Mouse (Mus musculus) intestine, embryonic 15.5 days (tissue): ENCODE results near the gene Sgsm1. TPM values are rescaled to one million over a fixed set of nuclear protein-coding genes. Genes with fewer than 3 reads are reported as not detected.

Experiments
- ATAC-seq: fragments of 200-750 bp; cut with Nextera tagmentation; 2 replicates; pipeline ENCODE4 v1.8.0; 2017; ENCODE audit warnings: moderate TSS enrichment, moderate library complexity
- H3K27ac ChIP-seq: fragments of 300-500 bp; sonication (generic); 2 replicates; pipeline ENCODE4 v1.5.1; 2015; ENCODE audit warnings: mild to moderate bottlenecking, inconsistent platforms
- H3K27me3 ChIP-seq: fragments of 300-500 bp; sonication (generic); replicated peaks from 2 replicates; pipeline ENCODE4 v1.6.1; 2015; ENCODE audit warnings: inconsistent platforms
- H3K36me3 ChIP-seq: fragments of 300-500 bp; sonication (generic); 2 replicates; pipeline ENCODE4 v1.6.1; 2015; ENCODE audit warnings: inconsistent platforms
- H3K4me1 ChIP-seq: fragments of 300-500 bp; sonication (generic); replicated peaks from 2 replicates; pipeline ENCODE4 v1.6.1; 2015; ENCODE audit warnings: inconsistent platforms
- H3K4me2 ChIP-seq: fragments of 300-500 bp; sonication (generic); replicated peaks from 2 replicates; pipeline ENCODE4 v1.6.1; 2015; ENCODE audit warnings: mild to moderate bottlenecking, inconsistent platforms
- H3K4me3 ChIP-seq: fragments of 300-500 bp; sonication (generic); replicated peaks from 2 replicates; pipeline ENCODE4 v1.5.1; 2015; ENCODE audit warnings: inconsistent platforms
- H3K9ac ChIP-seq: fragments of 300-500 bp; sonication (generic); 2 replicates; pipeline ENCODE4 v1.6.1; 2015; ENCODE audit warnings: inconsistent platforms
- H3K9me3 ChIP-seq: fragments of 300-500 bp; sonication (generic); 2 replicates; pipeline ENCODE4 v1.6.1; 2016; ENCODE audit warnings: inconsistent platforms
- WGBS: fragments of 180-500 bp; shearing (Covaris S2); methylation state at CpG from one replicate; pipeline ENCODE4 v1.1.7; 2015; 5-methylcytosine and 5-hydroxymethylcytosine counted together
- polyA plus RNA-seq: library from polyadenylated mRNA; unstranded; fragments of >200 nt; fragmentation: Nextera tagmentation; extraction: Ambion mirVana; gene quantifications from 2 replicates; pipeline ENCODE4 v1.2.1, GENCODE M21; 2015

Sgsm1 gene
- polyA plus RNA-seq, 1 experiment from 2014 or later: 9.6 TPM

GRCm38 (mm10) chr5:113345781-113346180, 35.2 kb upstream of the Sgsm1 start:
- 11% methylated on average over 11 of the region's 11 CpGs for WGBS
- H3K9me3 ChIP-seq: no peaks in the 10 kb centered on the region

DNA sequence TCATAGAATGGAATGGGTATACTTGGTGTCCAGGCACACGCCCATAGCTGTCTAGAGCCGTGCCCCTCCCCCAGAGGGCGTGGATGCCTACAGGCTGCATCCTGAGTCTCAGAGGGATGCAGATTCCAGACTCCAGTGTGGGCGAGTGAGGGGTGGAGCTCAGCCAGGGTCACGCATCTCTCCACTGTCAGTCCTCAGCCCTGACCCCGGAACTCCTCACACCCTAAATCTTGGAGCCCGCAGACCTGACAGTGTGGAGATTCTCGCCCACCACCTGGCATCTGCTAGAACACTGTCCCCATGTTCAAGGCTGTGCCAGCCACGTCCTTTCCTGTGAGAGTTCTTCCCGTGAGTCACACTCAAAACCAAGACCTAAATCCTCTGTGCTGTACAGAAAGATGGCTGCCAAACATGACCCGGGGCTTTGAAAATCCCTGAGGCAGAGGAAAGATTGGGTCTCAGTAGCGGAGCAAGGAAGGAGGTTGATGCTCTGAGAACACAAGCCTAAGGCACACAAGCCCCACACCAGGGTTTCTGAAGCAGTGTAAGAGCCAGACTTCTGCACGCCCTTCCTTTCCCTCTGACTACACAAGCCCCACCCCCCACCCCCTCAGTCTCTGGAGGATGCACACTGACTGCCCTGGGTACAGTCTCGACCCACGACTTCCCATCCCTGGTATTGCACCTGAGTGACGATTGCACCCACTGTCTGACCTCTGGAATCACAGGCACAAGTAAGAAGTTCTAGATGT, 34.2 kb upstream of the Sgsm1 start:
- no peak overlapping the region for H3K4me2 ChIP-seq
- H3K27me3 ChIP-seq: peaks cover 45% of the 10 kb centered on the region
- H3K4me1 ChIP-seq: no peaks in the 10 kb centered on the region
- H3K4me3 ChIP-seq: no peak overlapping the region
- H3K9ac ChIP-seq: no peak overlapping the region
- no peak for ATAC-seq
- H3K9me3 ChIP-seq: no peaks in the 10 kb centered on the region
- 29% methylated on average over 16 of the region's 16 CpGs for WGBS
- H3K36me3 ChIP-seq: no peaks in the 10 kb centered on the region
- no peak overlapping the region for H3K27ac ChIP-seq

More at GRCm38 (mm10) chr5:113345781-113346180, 35.2 kb upstream of the Sgsm1 start:
- no peak overlapping the region for H3K4me2 ChIP-seq
- H3K27me3 ChIP-seq: peaks cover 49% of the 10 kb centered on the region
- no peak overlapping the region for H3K4me3 ChIP-seq
- no peak for ATAC-seq
- H3K9ac ChIP-seq: no peak overlapping the region
- no peaks in the 10 kb centered on the region for H3K4me1 ChIP-seq
- H3K27ac ChIP-seq: no peak overlapping the region
- no peaks in the 10 kb centered on the region for H3K36me3 ChIP-seq

DNA sequence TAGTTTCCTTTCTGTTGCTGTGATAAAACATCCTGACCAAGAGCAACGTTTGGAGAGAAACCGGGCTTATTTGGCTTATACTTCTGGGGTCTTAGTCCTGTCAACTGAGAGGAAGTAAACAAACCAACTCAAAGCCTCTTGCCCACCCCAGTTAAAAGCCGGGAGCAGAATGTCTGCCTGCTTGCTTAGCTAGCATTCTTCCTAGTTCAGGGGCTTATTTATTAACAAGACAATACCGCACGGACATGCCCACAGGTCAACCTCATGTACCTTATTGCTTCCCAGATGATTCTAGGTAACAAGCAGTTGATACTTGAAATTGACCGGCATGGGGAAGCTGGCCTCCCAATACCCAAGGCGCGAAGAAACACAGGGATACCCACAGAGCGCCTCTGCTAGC, 25.7 kb upstream of the Sgsm1 start:
- Histone ChIP-seq H3K27me3 (peaks cover 58% of the 10 kb centered on the region), H3K4me1 (peaks cover 13% of the 10 kb centered on the region), H3K36me3 (no peaks in the 10 kb centered on the region), H3K27ac (no peak overlapping the region), H3K9me3 (no peaks in the 10 kb centered on the region), H3K4me2 (peak overlapping the region; percentile 61; the same call in 1 of the 2 replicates), H3K9ac (no peak overlapping the region), H3K4me3 (no peak overlapping the region)
- WGBS: 27% methylated on average over 9 of the region's 9 CpGs
- ATAC-seq: no peak

DNA sequence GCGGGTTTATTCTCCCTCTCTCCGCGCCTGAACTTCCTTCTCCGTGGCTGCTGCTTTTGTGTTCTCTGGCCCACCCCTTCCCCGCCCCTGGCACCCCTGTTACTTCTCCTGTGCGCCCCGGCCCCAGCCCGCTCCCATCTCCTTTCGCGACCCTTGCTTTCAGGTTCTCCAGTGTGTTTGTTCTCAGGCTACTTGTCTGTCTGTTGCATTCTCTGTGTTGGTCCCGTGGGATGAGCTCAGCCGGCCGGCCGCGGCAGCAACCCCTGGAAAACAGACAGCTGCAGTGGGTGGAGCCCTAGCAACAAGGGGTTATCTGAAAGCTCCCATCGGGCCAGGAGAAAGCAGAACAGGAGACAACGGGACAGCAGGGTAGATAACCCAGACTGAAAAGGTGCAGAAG, 25.1 kb upstream of the Sgsm1 start:
- Histone ChIP-seq H3K4me2 (peak overlapping the region; percentile 61), H3K27me3 (peaks cover 58% of the 10 kb centered on the region), H3K9ac (no peak overlapping the region), H3K36me3 (no peaks in the 10 kb centered on the region), H3K9me3 (no peaks in the 10 kb centered on the region), H3K27ac (no peak overlapping the region), H3K4me3 (peak overlapping the region; percentile 26), H3K4me1 (peaks cover 13% of the 10 kb centered on the region)
- under 1% methylated on average over 17 of the region's 17 CpGs for WGBS
- ATAC-seq: no peak

DNA sequence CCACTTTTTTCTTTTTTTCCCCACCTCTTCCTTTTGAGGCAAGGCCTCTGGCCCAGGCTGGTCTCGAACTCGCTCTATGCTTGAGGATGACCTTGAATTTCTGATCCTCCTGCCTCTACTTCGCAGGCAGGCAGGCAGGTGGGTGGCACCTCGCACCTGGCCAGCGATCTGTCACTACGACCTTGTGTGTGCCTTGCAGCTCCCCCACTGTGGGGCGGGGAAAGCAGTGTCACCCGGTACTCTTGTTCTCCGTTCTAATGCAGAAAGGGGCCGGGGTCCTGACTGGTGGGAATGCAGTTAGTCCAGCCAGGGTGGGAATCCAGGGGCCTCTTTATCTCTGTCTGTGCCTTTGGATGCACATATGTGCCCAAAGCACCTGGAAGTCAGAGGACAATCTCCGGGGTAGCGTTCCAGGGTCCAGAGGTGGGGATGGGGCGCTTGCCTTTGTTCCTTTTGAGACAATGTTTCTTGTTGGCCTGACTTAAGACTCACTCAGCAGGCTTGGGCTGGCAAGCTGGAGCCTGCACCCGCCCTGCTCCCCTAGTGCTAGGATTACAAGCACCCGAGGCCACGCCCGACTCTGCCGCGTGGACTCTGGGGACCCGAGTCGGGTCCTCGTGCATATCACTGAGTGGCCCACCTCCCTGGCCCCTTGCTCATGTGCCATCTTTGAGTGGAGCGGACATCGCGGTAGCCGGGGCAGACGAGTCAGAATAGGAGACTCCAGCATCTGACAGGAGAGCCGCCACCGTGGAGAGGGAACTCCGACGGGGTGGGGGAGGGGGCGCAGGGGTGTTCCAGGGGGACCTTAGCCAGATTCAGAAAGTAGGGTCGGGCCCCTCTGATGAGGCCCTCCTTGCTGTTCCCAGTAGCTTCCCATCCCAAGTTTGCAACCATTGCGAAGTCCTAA, 24.3 kb upstream of the Sgsm1 start:
- Histone ChIP-seq H3K4me3 (peak overlapping the region; percentile 26), H3K9me3 (no peaks in the 10 kb centered on the region), H3K9ac (no peak overlapping the region), H3K4me2 (peak overlapping the region; percentile 61), H3K4me1 (peaks cover 13% of the 10 kb centered on the region), H3K27me3 (peaks cover 63% of the 10 kb centered on the region), H3K27ac (no peak overlapping the region), H3K36me3 (no peaks in the 10 kb centered on the region)
- no peak for ATAC-seq
- WGBS: 7% methylated on average over 34 of the region's 34 CpGs

GRCm38 (mm10) chr5:113332899-113333298, 22.3 kb upstream of the Sgsm1 start:
- no peak for ATAC-seq
- no peaks in the 10 kb centered on the region for H3K9me3 ChIP-seq
- H3K9ac ChIP-seq: no peak overlapping the region
- H3K4me2 ChIP-seq: no peak overlapping the region
- no peak overlapping the region for H3K4me3 ChIP-seq
- 57% methylated on average over 4 of the region's 4 CpGs for WGBS
- no peak overlapping the region for H3K27ac ChIP-seq
- H3K4me1 ChIP-seq: peaks cover 13% of the 10 kb centered on the region
- no peaks in the 10 kb centered on the region for H3K36me3 ChIP-seq
- peaks cover 57% of the 10 kb centered on the region for H3K27me3 ChIP-seq

DNA sequence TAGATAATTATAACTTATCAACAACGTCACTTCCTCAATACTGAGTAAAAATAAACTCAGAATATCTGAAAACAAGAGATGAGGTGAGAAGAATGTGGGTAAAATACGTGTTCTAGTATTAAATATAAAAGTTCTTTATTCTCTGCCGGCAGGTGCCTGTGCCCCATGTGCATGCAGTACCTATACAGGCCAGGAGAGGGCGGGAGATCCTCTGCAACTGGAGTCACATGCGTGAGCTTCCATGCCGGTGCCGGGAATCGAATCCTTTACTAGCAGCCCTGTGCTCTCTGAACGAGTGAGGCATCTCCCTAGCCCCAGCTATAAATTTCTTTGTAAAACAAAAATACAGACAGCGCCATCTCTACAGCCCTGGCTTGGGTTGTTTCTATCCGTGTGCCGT, 21.7 kb upstream of the Sgsm1 start:
- Histone ChIP-seq H3K9ac (no peak overlapping the region), H3K4me3 (no peak overlapping the region), H3K27me3 (peaks cover 53% of the 10 kb centered on the region), H3K4me2 (no peak overlapping the region), H3K36me3 (no peaks in the 10 kb centered on the region), H3K4me1 (peaks cover 13% of the 10 kb centered on the region), H3K9me3 (no peaks in the 10 kb centered on the region), H3K27ac (no peak overlapping the region)
- WGBS: 29% methylated on average over 12 of the region's 12 CpGs
- ATAC-seq: no peak

- Histone ChIP-seq H3K4me1 (peaks cover 6% of the 10 kb centered on the region), H3K9ac (no peak overlapping the region), H3K9me3 (no peaks in the 10 kb centered on the region), H3K4me3 (no peak overlapping the region), H3K36me3 (no peaks in the 10 kb centered on the region), H3K4me2 (no peak overlapping the region), H3K27me3 (peaks cover 34% of the 10 kb centered on the region), H3K27ac (no peak overlapping the region)
- no peak for ATAC-seq
- 84% methylated on average over 3 of the region's 3 CpGs for WGBS
Observed at GRCm38 (mm10) chr5:113330202-113330601, 19.6 kb upstream of the Sgsm1 start.

DNA sequence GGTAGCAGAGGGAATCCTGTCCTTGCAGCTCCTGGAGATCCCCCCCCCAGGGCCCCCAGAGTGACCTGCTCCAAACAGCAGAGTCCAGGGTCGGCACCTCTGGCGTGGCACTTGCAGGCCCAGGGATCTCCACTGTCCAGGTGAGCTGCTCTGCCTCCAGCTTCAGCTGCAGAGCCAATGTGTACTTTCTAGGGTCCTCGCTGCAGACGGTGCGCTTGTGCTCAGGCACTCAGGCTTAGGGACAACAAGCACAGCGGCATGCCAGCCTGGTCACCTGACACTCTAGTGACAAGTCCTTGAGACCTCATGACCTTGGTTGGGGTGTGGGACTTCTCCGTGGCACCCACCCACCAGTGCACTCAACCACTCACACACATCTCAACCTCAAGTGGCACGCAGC, 18.9 kb upstream of the Sgsm1 start:
- no peak for ATAC-seq
- no peak overlapping the region for H3K27ac ChIP-seq
- H3K27me3 ChIP-seq: peaks cover 32% of the 10 kb centered on the region
- no peaks in the 10 kb centered on the region for H3K4me1 ChIP-seq
- 85% methylated on average over 8 of the region's 8 CpGs for WGBS
- H3K9me3 ChIP-seq: no peaks in the 10 kb centered on the region
- H3K36me3 ChIP-seq: no peaks in the 10 kb centered on the region
- no peak overlapping the region for H3K9ac ChIP-seq
- H3K4me3 ChIP-seq: no peak overlapping the region
- no peak overlapping the region for H3K4me2 ChIP-seq

- Histone ChIP-seq H3K4me1 (0 out of 2 replicates have a peak, but pooled peaks cover 5% of the 10 kb centered on the region), H3K9me3 (no peaks in the 10 kb centered on the region), H3K27me3 (peaks cover 19% of the 10 kb centered on the region), H3K36me3 (no peaks in the 10 kb centered on the region), H3K4me3 (peak overlapping the region; percentile 36), H3K4me2 (peak overlapping the region; percentile 79), H3K27ac (no peak overlapping the region), H3K9ac (peak overlapping the region; percentile 23)
- WGBS: 3% methylated on average over 38 of the region's 38 CpGs
- peak; percentile 84 for ATAC-seq
Observed at GRCm38 (mm10) chr5:113323784-113324638, 13.4 kb upstream of the Sgsm1 start.

- ATAC-seq: peak; percentile 40
- peak overlapping the region; percentile 26; the same call in 1 of the 2 replicates for H3K4me2 ChIP-seq
- peaks cover 6% of the 10 kb centered on the region for H3K4me1 ChIP-seq
- peaks cover 3% of the 10 kb centered on the region; the same call in 1 of the 2 replicates for H3K27me3 ChIP-seq
- no peak overlapping the region for H3K27ac ChIP-seq
- 1% methylated on average over 24 of the region's 24 CpGs for WGBS
- no peak overlapping the region for H3K4me3 ChIP-seq
- no peaks in the 10 kb centered on the region for H3K9me3 ChIP-seq
- H3K36me3 ChIP-seq: no peaks in the 10 kb centered on the region
- H3K9ac ChIP-seq: no peak overlapping the region
Observed at GRCm38 (mm10) chr5:113313998-113314397, 3.4 kb upstream of the Sgsm1 start.
